ENCODE assay signal across 10 mouse cellular contexts in the genomic region with DNA sequence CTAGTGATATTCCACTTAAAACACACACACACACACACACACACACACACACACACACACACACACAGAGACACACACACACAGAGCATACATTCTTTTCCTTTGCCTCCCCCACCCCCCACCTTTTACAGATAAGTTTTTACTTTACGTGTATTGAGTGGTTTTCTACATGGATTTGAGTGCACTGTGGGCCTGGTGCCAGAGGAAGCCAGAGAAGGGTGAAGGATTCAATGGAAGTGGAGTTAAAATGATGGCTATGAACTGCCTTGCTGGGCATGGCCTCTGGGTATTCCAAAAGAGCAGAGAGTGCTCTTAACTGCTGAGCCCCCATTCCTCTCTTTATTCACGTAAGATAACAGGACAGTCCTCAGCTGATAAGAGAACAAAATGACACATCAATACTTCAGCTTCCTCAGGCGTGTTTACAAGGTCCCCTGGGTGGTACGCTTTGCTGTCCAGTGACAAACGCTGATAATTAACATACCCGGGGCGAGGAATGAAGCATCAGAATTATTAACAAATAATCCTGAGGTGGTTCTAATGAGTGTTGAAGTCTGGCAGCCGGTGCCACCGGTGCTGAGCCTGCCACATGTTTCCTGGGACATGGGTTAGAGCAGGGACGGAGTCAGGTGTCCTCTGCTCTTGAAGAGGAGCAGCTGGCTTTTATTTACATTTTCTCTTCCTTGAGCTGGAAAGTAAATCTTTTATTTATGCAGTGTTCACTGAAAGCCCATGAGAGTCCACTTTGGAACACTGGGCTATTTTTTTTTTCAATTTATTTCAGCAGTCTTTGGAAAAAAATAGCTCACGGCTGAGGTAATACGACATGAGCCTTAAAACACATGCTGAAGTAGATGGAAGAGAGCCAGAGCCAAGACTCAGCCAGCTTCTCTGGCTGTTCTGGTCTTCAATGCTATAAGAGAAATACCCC. TPM values are rescaled to one million over a fixed set of nuclear protein-coding genes. Genes with fewer than 3 reads are reported as not detected.
DNase-seq lines count a peak whose midpoint lies in the region; ATAC-seq and TF ChIP-seq lines count a peak whose summit lies in the region.
"Had no signal": no experiment of that assay in that cellular context is flagged by ENCODE, and none has a peak within 500 bp of the region (broad histone marks: within the 10 kb centered on the region; RNA-seq: fewer than 3 reads in every experiment).

No protein-coding gene starts in this region.

- H3K36me3 ChIP-seq in liver, embryonic 12.5 days, result no peaks in the 10 kb centered on the region
- H3K36me3 ChIP-seq in liver, postnatal 0 days (replicated peaks; ENCODE audit: insufficient read depth, low read length), result no peaks in the 10 kb centered on the region
- H3K36me3 ChIP-seq in intestine, embryonic 15.5 days, result no peaks in the 10 kb centered on the region

- no peak overlapping the region for H3K4me2 ChIP-seq in liver, embryonic 12.5 days
- H3K4me2 ChIP-seq in liver, postnatal 0 days (ENCODE audit: low read depth, low read length), result no peak overlapping the region
- no peak overlapping the region for H3K4me2 ChIP-seq in intestine, embryonic 15.5 days (replicated peaks)

- intact Hi-C loops in gastrocnemius, postnatal 14 days (cut with DNase I; ENCODE audit: low total_unique reads), result no loop called here

- H3K4me1 ChIP-seq in liver, embryonic 12.5 days, result peaks cover 8% of the 10 kb centered on the region
- no peaks in the 10 kb centered on the region for H3K4me1 ChIP-seq in liver, postnatal 0 days (ENCODE audit: insufficient read depth)
- peaks cover 5% of the 10 kb centered on the region; the same call in 1 of the 2 replicates for H3K4me1 ChIP-seq in brown adipose tissue, adult 24 weeks (ENCODE audit: control insufficient read depth, insufficient read depth, insufficient read length, low read length)
- peaks cover 6% of the 10 kb centered on the region; the same call in 1 of the 2 replicates for H3K4me1 ChIP-seq in intestine, embryonic 15.5 days (replicated peaks)

- no peak for DNase-seq in liver, postnatal 0 days
- DNase-seq in gastrocnemius, postnatal 14 days, result peak; percentile 58
- no peak for DNase-seq in thymus, postnatal 36 days
- no peak for DNase-seq in ovary, postnatal 10 days (ENCODE audit: low spot score)
- DNase-seq: cerebellum, postnatal 10 days had no signal

- no peak for TF ChIP-seq CTCF in liver, postnatal 0 days (IDR thresholded peaks at IDR 0.05; ENCODE audit: low read depth)

- H3K9ac ChIP-seq in liver, embryonic 12.5 days, result no peak overlapping the region
- H3K9ac ChIP-seq in liver, postnatal 0 days (replicated peaks), result no peak overlapping the region
- H3K9ac ChIP-seq in intestine, embryonic 15.5 days, result no peak overlapping the region

- ATAC-seq in liver, embryonic 12.5 days, result peak; percentile 32; the same call in 1 of the 2 replicates
- no peak for ATAC-seq in liver, postnatal 0 days
- peak; percentile 61; the same call in 1 of the 2 replicates for ATAC-seq in intestine, embryonic 15.5 days
- ATAC-seq in megakaryocyte, adult 5-6 weeks (ENCODE audit: poor library complexity, severe bottlenecking), result no peak

- no peaks in the 10 kb centered on the region for H3K9me3 ChIP-seq in liver, embryonic 12.5 days (replicated peaks)
- H3K9me3 ChIP-seq in liver, postnatal 0 days (ENCODE audit: low read length), result no peaks in the 10 kb centered on the region
- H3K9me3 ChIP-seq in intestine, embryonic 15.5 days, result no peaks in the 10 kb centered on the region

- TF ChIP-seq EP300 in liver, postnatal 0 days (IDR thresholded peaks at IDR 0.05; ENCODE audit: low read depth), result no peak

- H3K27me3 ChIP-seq in liver, embryonic 12.5 days (replicated peaks), result no peaks in the 10 kb centered on the region
- no peaks in the 10 kb centered on the region for H3K27me3 ChIP-seq in liver, postnatal 0 days (ENCODE audit: insufficient read depth, low read length)
- no peaks in the 10 kb centered on the region for H3K27me3 ChIP-seq in intestine, embryonic 15.5 days (replicated peaks)

- 39% methylated on average over 12 of the region's 12 CpGs for WGBS in liver, embryonic 12.5 days (ENCODE audit: insufficient replicate concordance)
- 47% methylated on average over 12 of the region's 12 CpGs for WGBS in liver, postnatal 0 days (ENCODE audit: insufficient replicate concordance)
- WGBS in intestine, embryonic 15.5 days, result 28% methylated on average over 12 of the region's 12 CpGs

- H3K27ac ChIP-seq in liver, embryonic 12.5 days, result no peak overlapping the region
- no peak overlapping the region for H3K27ac ChIP-seq in liver, postnatal 0 days (ENCODE audit: low read depth)
- peak overlapping the region; percentile 88 for H3K27ac ChIP-seq in brown adipose tissue, adult 24 weeks (replicated peaks; ENCODE audit: low read depth, low read length)
- no peak overlapping the region for H3K27ac ChIP-seq in intestine, embryonic 15.5 days

- H3K4me3 ChIP-seq in liver, embryonic 12.5 days, result no peak overlapping the region
- H3K4me3 ChIP-seq in liver, postnatal 0 days (ENCODE audit: low read depth, low read length), result no peak overlapping the region
- no peak overlapping the region for H3K4me3 ChIP-seq in brown adipose tissue, adult 24 weeks (ENCODE audit: insufficient read depth, low read depth, low read length)
- no peak overlapping the region for H3K4me3 ChIP-seq in intestine, embryonic 15.5 days (replicated peaks)

RNA-seq across cellular contexts. Expression of a gene that starts 28.7 kb away (rescaled TPM):
- 6.0 and 6.4 TPM in 2 replicates for polyA plus RNA-seq in liver, embryonic 12.5 days (2016; fragmentation: Nextera tagmentation; extraction: Ambion mirVana)
- 3.9 TPM in 2 replicates for polyA plus RNA-seq in liver, postnatal 0 days (2015; fragmentation: Nextera tagmentation; extraction: Ambion mirVana)
- 8.8 and 9.6 TPM in 2 replicates for polyA plus RNA-seq in brown adipose tissue, adult 24 weeks (2012; ENCODE audit: insufficient read depth, insufficient read length, missing spikeins)
- total RNA-seq in gastrocnemius, postnatal 14 days (2021), result 1 to 10 TPM; 5.9 to 8.7 TPM
- polyA plus RNA-seq in intestine, embryonic 15.5 days (2015; fragmentation: Nextera tagmentation; extraction: Ambion mirVana), result 19.4 and 20.1 TPM in 2 replicates
- 0.59 TPM in 1 of 2 replicates, not detected in the other for total RNA-seq in megakaryocyte, adult 5-6 weeks (2015)
- 0.11 TPM in 1 of 2 replicates, not detected in the other for total RNA-seq in megakaryocyte, adult 5-6 weeks (2017)

RNA-seq across cellular contexts. Expression of a gene that starts 29.6 kb away (rescaled TPM):
- 0.30 TPM in 1 of 2 replicates, not detected in the other for polyA plus RNA-seq in liver, embryonic 12.5 days (2016; fragmentation: Nextera tagmentation; extraction: Ambion mirVana)
- not detected in 2 replicates for polyA plus RNA-seq in liver, postnatal 0 days (2015; fragmentation: Nextera tagmentation; extraction: Ambion mirVana)
- polyA plus RNA-seq in brown adipose tissue, adult 24 weeks (2012; ENCODE audit: insufficient read depth, insufficient read length, missing spikeins), result 1.4 TPM in 1 of 2 replicates, not detected in the other
- 1 to 10 TPM; 3.3 TPM for total RNA-seq in gastrocnemius, postnatal 14 days (2021)
- 9.3 and 9.5 TPM in 2 replicates for polyA plus RNA-seq in intestine, embryonic 15.5 days (2015; fragmentation: Nextera tagmentation; extraction: Ambion mirVana)
- total RNA-seq in megakaryocyte, adult 5-6 weeks (2015), result not detected in 2 replicates
- total RNA-seq in megakaryocyte, adult 5-6 weeks (2017), result not detected in 2 replicates
- total RNA-seq: granulocyte monocyte progenitor cell, adult 5-6 weeks had no signal

RNA-seq across cellular contexts. Expression of a gene that starts 43.1 kb away (rescaled TPM):
- polyA plus RNA-seq in liver, embryonic 12.5 days (2016; fragmentation: Nextera tagmentation; extraction: Ambion mirVana), result 0.69 and 1.0 TPM in 2 replicates
- polyA plus RNA-seq in liver, postnatal 0 days (2015; fragmentation: Nextera tagmentation; extraction: Ambion mirVana), result 0.05 and 0.25 TPM in 2 replicates
- 1.9 and 2.0 TPM in 2 replicates for polyA plus RNA-seq in brown adipose tissue, adult 24 weeks (2012; ENCODE audit: insufficient read depth, insufficient read length, missing spikeins)
- 1 to 10 TPM; 7.2 to 8.9 TPM for total RNA-seq in gastrocnemius, postnatal 14 days (2021)
- polyA plus RNA-seq in intestine, embryonic 15.5 days (2015; fragmentation: Nextera tagmentation; extraction: Ambion mirVana), result 16.1 and 20.8 TPM in 2 replicates
- total RNA-seq in megakaryocyte, adult 5-6 weeks (2015), result not detected in 2 replicates
- 0.41 TPM in 1 of 2 replicates, not detected in the other for total RNA-seq in megakaryocyte, adult 5-6 weeks (2017)
- total RNA-seq: granulocyte monocyte progenitor cell, adult 5-6 weeks had no signal

Comparison
In these comparisons a context has a peak if more than half of its experiments do, and no peak if none do; other contexts are left out.
1. ATAC-seq: peak in liver, embryonic 12.5 days (single experiment) and intestine, embryonic 15.5 days (single experiment); none in liver, postnatal 0 days (single experiment) and megakaryocyte, adult 5-6 weeks (single experiment).